Mouse (Mus musculus): Measurements from ENCODE around the gene Rtl3. TPM values are rescaled to one million over a fixed set of nuclear protein-coding genes. Genes with fewer than 3 reads are reported as not detected.

Rtl3 gene
- polyA plus RNA-seq (2012; rRNA removed) = 1.2 and 1.4 TPM in 2 replicates

DNA sequence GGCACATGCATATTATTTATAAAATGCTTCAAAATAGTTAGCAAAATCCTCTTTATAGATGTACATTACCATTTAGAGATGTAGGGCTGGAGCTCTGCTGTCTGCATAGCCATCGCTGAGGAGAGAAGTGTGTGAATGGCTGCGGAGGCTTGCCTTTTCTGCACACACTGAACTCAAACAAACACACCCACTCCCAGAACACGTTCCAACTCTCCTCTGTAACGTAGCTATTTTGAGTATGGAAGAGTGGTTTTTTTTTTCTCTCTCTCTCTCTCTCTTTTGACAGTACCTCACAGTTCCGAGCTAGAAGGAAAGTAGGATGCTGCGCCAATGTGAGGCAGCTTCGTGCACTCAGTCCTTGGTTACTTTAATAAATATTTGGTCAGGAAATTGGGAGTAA lies at the start of gene Rtl3:
Gene Rtl3 (minus strand): TSS at position 236 of the 400 bp plus-strand sequence.

Other genes starting within 250 kb of the Rtl3 start
- 0.88 and 1.1 TPM in 2 replicates for gene Cysltr1, start 237.0 kb downstream of the Rtl3 start, polyA plus RNA-seq (2012; rRNA removed)
- 0.58 and 1.0 TPM in 2 replicates for gene Lpar4, start 80.0 kb upstream of the Rtl3 start, polyA plus RNA-seq (2012; rRNA removed)
- gene P2ry10, start 247.8 kb upstream of the Rtl3 start, polyA plus RNA-seq (2012; rRNA removed) = 0.21 and 0.28 TPM in 2 replicates